Mouse (Mus musculus) activated CD4-positive, CD25-positive, alpha-beta regulatory T cell, adult 4 months (primary cell): Measurements from ENCODE around the gene Grin2a. TPM values are rescaled to one million over a fixed set of nuclear protein-coding genes. Genes with fewer than 3 reads are reported as not detected.

Experiments used
- ATAC-seq: one replicate; pipeline ENCODE4 v1.8.0; 2017
- polyA plus RNA-seq, 2 experiments: library from polyadenylated mRNA; unstranded; fragments of 100-300 nt; shearing (Covaris generic); gene quantifications; one replicate each; pipeline ENCODE4 v1.2.1; 2017

The Grin2a gene
- polyA plus RNA-seq: not detected

DNA sequence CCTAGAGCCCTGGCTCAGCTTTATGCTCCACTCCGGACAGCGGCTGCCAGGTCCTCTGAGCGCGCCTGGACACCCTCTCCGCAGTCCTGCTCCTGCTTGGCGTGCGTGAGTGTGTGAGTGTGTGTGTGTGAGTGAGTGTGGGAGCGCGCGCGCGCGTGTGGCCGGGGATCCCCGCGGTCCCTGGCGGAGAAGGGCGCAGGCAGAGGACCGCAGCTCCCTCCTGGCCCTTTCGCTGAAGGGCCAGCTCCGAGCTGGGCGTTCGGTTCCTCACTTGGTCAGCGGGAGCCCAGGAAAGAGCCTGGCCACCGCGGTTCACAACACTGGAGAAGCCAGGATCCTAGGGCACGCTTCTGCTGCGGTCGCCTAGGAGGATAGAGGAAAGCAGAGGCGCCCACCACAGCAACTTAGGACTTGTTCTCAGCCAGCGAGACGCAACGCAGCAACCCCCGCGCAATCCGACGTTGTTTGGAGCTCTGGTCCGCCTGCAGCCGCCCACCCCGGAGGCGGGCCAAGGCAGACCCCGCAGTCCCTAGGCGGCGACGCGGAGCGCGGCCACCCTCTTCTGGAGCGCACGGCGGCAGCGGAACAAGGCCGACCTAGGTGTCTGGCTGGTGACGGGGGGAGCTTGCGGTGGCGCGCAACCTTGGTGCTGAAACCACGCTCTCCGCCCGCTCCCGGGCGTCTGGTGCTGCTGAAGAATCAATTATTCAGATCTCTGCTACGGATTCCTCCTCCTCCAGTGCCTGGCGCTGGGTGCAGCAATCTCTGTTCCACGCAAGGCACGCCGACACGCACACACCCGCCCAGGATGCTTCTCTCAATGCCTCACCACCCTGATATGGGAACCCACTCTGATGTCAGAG, at the start of gene Grin2a:
Grin2a (minus strand) TSS at position 610 of the 863 bp plus-strand sequence.
- ATAC-seq: no peak

GRCm38 (mm10) chr16:10035582-10036215, 40.3 kb upstream of the Grin2a start:
- ATAC-seq: no peak

DNA sequence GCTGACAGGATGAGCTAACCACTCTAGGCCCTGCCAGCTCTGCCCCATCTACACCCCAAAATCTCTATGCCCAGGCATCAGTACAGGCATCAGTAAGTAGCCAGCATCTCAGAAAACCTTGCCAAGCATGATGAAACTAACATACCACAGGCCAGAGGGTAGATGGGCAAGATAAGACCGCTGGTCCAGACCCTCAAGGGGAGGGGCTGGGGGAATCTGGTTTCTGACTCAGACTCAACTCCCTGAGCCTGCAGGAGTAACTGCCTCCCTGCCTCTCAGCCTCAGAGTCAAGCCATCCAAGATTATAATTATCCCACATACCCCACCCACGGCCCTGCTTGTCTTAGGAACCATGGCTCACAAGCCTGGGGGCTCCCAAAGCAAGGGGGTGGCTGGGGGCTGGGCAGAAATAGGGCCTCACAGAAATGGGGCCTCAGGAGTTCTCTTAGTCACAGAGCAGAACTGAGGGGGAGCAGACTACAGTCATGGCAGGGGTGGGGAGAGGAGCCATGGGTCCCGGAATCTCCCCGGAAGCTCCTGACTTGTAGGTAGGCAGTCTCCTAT, 38.1 kb upstream of the Grin2a start:
- no peak for ATAC-seq

GRCm38 (mm10) chr16:10031891-10032290, 36.5 kb upstream of the Grin2a start:
- no peak for ATAC-seq

DNA sequence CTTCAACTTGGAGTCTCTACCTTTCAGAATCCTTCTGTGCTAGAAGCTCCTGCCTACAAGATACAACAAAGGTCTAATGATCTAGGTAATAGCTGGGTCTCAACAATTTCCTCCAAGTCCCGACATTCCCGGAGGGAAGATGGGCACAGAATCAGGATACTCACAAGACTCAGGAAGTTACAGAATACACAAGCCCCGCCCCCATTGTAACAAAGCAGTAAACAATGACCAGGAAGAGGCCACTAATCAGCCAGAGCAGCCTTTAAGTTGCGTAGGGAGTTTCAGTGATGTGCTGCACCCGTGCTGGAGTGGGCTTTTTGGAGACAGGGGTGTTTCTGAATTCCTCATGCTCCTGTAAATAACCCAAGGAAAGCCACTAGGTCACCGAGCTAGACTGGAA, 31.4 kb upstream of the Grin2a start:
- ATAC-seq: no peak

DNA sequence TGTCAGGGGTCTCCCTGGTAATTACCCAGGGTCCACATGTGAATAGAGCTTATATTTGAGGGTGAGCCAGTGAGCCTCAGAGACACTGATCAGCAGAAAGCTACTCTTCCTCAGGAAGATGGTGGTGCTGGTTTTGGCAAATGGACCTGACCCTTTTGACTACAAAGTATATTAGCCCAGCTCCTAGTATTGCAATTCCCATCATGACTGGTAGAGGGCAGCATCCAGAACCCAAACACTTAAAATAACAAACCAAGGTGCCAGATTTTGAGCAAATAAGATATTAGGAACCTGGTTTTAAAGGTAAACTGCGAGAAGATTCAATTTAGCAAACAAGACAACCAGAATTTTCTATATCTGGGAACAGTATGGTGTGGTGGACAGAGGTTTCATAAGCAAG, 14.4 kb upstream of the Grin2a start:
- ATAC-seq: no peak

DNA sequence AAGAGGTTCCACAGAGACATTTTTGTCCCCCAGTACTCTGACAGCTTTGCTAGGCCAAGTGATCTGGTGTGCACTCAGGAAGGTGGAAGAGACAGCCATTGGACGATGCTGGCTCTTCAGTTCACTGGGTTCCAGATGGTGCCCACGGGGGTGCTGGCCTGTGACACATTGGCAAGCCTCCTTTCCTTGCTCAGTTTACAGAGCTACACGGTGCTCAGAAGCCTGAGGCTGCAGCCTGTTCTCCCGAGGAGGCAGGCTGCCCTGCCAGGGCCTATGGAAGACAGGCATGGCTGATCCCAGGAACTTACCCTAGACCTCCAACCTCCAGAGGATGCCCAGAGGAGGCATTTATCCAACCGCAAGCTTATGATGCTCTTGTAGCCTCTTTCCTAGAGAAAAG, 10.2 kb upstream of the Grin2a start:
- ATAC-seq: no peak

DNA sequence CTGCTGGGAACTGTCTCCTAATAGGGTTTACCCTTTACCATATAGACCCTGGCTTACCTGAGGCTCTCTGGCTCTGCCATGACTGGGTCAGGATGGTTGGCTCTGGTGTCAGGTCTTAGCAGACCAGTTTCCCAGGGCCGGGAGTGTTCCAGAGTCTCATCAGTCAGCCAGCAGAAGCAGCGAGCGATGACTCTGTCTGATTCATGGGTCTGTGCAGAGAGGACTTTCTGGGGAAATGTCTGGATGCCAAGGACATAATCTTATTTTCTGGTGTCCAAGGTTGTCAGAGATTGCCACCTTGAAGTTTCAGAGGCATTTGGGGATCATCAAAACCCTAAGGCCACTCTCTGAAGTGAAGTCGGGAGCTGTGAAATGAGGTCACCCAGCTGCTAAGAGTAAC, 8.7 kb upstream of the Grin2a start:
- ATAC-seq: no peak

DNA sequence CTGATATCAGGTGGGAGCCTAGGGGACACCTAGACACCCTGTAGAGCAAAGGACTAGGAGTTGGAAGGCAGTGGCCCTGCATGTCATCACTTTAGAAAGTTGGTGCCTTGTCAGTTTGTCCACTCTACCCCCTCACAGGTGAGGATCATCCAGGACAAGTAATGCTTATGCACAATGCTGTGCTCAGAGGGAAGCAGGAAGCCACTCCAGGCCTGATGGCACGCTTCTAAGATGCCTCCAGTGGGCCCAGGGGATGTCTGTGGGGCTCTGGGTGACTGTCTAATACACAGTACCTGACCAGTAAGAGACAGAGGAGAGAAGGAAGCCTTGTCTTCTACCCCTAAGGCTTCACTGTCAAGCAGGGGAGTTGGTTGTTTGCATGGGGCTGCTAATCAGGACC, 7.6 kb upstream of the Grin2a start:
- no peak for ATAC-seq

DNA sequence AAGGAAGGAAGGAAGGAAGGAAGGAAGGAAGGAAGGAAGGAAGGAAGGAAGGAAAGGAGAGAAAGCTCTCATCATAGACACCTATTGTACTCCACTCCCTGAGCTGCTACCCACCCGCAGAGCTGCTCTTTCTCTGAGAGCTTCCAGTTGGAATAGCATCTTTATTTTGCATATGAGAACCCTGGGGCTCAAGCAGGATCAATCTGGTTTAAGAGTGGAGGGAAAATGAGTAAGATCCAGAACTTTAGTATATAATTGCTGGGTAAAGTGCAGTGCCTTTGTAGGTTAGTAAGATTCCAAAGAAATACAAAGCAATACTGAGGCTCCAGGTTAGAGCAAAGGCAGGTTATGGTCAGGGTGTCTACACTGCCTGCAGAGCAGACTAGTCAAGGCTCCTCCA, 6.2 kb upstream of the Grin2a start:
- ATAC-seq: no peak

- ATAC-seq: no peak
Measured at GRCm38 (mm10) chr16:9999926-10000325, 4.6 kb upstream of the Grin2a start.

DNA sequence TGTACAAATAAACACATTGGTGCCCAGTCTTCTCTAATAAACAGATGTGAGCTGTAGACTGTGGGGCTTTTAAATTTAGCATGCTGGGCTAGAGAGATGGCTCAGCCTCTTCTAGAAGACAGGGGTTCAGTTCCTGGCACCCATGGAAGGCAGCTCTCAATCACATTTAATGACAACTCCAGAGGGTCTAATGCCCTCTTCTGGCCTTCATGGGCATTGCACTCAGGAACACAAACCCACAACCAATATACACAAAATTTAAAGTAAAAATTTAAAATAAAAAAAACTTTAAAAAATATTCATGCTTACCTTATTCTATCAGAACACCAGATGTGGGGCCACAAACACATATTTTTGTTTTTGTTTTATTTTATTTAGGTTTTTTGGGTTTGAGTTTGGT, 2.6 kb upstream of the Grin2a start:
- ATAC-seq: no peak

GRCm38 (mm10) chr16:9995814-9996210, 452 bp upstream of the Grin2a start:
- no peak for ATAC-seq

DNA sequence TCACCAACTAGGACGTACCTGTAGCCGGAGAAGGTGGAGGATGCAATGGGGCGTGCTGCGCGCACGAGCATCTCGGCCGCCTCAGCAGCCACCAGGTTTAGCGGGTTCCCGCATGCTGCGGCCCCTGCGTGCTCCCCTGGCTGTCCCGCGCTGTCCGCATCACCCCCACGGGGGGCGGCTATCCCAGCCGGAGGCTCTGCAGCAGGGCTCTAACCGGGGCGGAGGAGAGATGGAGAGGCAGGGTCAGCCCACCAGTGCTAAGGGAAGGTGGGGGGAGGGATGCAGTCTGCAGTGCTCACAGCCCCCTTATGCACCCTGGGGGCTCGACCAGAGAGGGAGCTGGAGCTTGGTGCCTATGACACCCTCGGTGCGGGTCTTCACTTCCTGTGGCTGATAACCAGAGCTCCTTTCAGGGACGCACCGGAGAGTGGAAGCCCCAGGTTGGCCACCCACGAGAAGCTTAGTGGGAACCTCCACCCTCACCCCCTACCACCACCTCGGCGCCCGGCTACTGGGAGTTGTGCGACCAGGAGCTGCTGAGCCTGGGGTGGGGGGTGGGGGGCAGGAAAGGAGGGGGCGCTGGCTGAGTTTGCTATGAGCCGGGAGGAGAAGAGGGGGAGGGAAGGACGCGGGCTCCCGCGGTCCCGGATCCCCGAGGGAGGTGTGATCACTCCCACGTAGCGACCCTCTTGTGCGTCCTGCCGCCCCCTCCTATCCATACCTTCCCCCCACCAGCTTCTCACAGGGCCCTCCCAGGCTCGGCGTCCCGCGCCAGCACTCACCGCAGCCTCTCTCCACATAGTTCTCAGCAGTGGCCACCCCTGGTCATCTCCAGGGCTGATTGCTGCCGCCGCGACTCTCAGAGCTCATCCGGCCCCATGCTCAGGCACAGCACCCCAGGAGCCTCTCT, 1.1 kb downstream of the Grin2a start:
- ATAC-seq: no peak

- no peak for ATAC-seq
Measured at GRCm38 (mm10) chr16:9993255-9994040, 1.9 kb downstream of the Grin2a start.

DNA sequence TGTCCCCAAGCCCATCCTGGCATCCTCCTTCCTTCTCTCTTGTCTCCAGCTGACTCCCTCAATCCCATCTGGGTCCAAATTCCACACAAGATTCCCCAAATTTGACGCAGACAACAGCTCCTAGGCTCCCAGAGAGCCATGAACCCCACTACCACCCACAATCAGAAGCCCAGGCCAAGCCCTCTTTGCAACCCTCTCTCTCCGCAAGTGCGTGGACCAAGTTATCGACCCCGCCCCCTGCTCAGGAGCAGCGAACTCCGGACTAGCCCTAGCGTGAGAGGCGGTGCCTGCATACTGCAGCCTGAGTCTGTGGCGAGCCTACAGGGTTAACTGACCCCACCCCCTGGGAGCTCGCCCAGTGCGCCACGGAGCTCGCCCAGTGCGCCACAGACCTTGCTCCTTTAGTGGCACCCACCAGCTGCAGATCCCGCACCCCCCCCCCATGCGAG, 2.6 kb downstream of the Grin2a start:
- ATAC-seq: no peak

GRCm38 (mm10) chr16:9992076-9992772, 3.1 kb downstream of the Grin2a start:
- ATAC-seq: no peak

DNA sequence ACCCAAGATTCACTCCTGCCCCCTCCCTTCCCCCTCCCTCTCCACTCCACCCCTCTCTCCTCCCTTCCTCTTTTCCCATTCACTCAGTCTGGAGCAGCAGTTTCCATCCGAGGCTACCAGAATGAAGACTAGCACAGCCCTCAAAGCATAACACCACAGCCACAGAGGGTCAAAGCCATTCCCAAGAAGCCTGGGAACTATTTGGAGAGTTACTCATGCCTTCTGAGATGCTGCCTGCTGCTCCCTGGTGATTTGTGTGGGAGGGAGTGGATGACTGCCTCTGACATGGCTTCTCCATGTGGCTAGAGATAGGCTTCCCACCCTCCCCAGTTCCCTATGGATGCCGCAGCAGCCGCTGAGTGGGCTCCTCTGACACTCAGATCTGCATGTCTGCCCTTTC, 10.3 kb downstream of the Grin2a start:
- ATAC-seq: no peak

- ATAC-seq: no peak
Measured at GRCm38 (mm10) chr16:9980641-9981040, 14.7 kb downstream of the Grin2a start.

GRCm38 (mm10) chr16:9978173-9978572, 17.2 kb downstream of the Grin2a start:
- ATAC-seq: no peak

DNA sequence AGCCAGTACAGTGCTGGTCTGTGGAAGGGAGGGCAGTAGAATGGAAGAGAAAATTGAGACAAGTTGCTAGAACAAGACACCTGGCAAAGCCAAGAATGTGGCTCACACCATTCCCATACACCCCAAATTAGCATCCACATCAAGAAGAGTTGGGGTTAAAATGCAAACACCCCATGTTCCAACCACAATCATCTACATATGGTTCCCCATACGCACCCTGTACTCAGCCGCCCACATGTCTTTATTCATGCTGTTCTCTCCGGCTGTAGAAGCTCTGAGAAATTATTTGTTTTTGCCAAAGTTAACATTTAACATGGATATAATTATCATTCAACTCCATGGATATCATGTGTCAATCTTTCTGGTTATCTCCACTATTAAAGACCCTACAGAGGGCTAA, 22.7 kb downstream of the Grin2a start:
- ATAC-seq: no peak
